Mouse (Mus musculus) bone marrow, adult 2 months (tissue): ENCODE results near the gene Cenpm. TPM values are rescaled to one million over a fixed set of nuclear protein-coding genes. Genes with fewer than 3 reads are reported as not detected.

Source experiments
- H3K27ac ChIP-seq: fragments of 200-500 bp; 2 replicates; pipeline ENCODE4 v1.5.1; 2012; ENCODE audit warnings: low read depth, mild to moderate bottlenecking, control low read depth, inconsistent platforms, low read length; ENCODE audit not compliant: control insufficient read depth, poor library complexity, insufficient read depth
- H3K4me1 ChIP-seq: fragments of 200-500 bp; 2 replicates; pipeline ENCODE4 v1.6.1; 2011; ENCODE audit warnings: low read length; ENCODE audit not compliant: control insufficient read depth, insufficient read depth
- H3K4me3 ChIP-seq: fragments of 200-500 bp; replicated peaks from 2 replicates; pipeline ENCODE3; 2011; ENCODE audit warnings: mild to moderate bottlenecking, low read depth, low read length, control low read depth; ENCODE audit not compliant: control insufficient read depth
- CTCF ChIP-seq: fragments of 200-500 bp; IDR thresholded peaks from 2 replicates; pipeline ENCODE4 v1.5.1; 2011; ENCODE audit warnings: low read length, control low read depth; ENCODE audit not compliant: control insufficient read depth, insufficient read depth
- POLR2A ChIP-seq: fragments of 200-500 bp; IDR thresholded peaks from 2 replicates; pipeline ENCODE4 v1.6.1; 2011; ENCODE audit warnings: low read depth, mild to moderate bottlenecking, control low read depth, low read length, borderline replicate concordance; ENCODE audit not compliant: control insufficient read depth
- WGBS: fragments of 180-500 bp; shearing (Covaris S2); methylation state at CpG from one replicate; pipeline ENCODE4 v1.1.7; 2018; 5-methylcytosine and 5-hydroxymethylcytosine counted together
- polyA plus RNA-seq: library from polyadenylated mRNA; stranded (reverse); fragments of >200 nt; gene quantifications from 2 replicates; pipeline ENCODE4 v1.2.4, GENCODE M21; 2011; ENCODE audit warnings: low replicate concordance; ENCODE audit not compliant: missing spikeins, insufficient read depth, insufficient read length

Cenpm gene
- polyA plus RNA-seq, 1 experiment = 21.2 TPM

GRCm38 (mm10) chr15:82202086-82202485, 42.5 kb downstream of the Cenpm start:
- Histone ChIP-seq H3K27ac (no peak overlapping the region), H3K4me1 (peaks cover 4% of the 10 kb centered on the region; the same call in 1 of the 2 replicates), H3K4me3 (no peak overlapping the region)
- 68% methylated on average over 6 of the region's 6 CpGs for WGBS
- TF ChIP-seq POLR2A = no peak
- no peak for TF ChIP-seq CTCF

- Histone ChIP-seq H3K27ac (no peak overlapping the region), H3K4me1 (peaks cover 4% of the 10 kb centered on the region; the same call in 1 of the 2 replicates), H3K4me3 (no peak overlapping the region)
- 54% methylated on average over 12 of the region's 12 CpGs for WGBS
- TF ChIP-seq POLR2A (no peak), CTCF (no peak)
These were observed 45.0 kb downstream of the Cenpm start for GRCm38 (mm10) chr15:82199546-82199945.

GRCm38 (mm10) chr15:82198342-82198741, 46.2 kb downstream of the Cenpm start:
- TF ChIP-seq POLR2A = no peak
- no peak for TF ChIP-seq CTCF
- no peak overlapping the region for H3K27ac ChIP-seq
- WGBS = 24% methylated on average over 7 of the region's 7 CpGs
- peaks cover 4% of the 10 kb centered on the region; the same call in 1 of the 2 replicates for H3K4me1 ChIP-seq
- H3K4me3 ChIP-seq = no peak overlapping the region

GRCm38 (mm10) chr15:82197937-82198336, 46.6 kb downstream of the Cenpm start:
- no peak overlapping the region for H3K27ac ChIP-seq
- WGBS = 29% methylated on average over 11 of the region's 11 CpGs
- peaks cover 4% of the 10 kb centered on the region; the same call in 1 of the 2 replicates for H3K4me1 ChIP-seq
- TF ChIP-seq CTCF (no peak), POLR2A (no peak)
- no peak overlapping the region for H3K4me3 ChIP-seq

GRCm38 (mm10) chr15:82197246-82197750, 47.2 kb downstream of the Cenpm start:
- TF ChIP-seq POLR2A (no peak), CTCF (no peak)
- Histone ChIP-seq H3K4me1 (peaks cover 4% of the 10 kb centered on the region; the same call in 1 of the 2 replicates), H3K4me3 (no peak overlapping the region), H3K27ac (no peak overlapping the region)
- 36% methylated on average over 10 of the region's 10 CpGs for WGBS

GRCm38 (mm10) chr15:82196300-82196699, 48.2 kb downstream of the Cenpm start:
- H3K4me3 ChIP-seq = no peak overlapping the region
- WGBS = 51% methylated on average over 12 of the region's 12 CpGs

GRCm38 (mm10) chr15:82192617-82193016, 51.9 kb downstream of the Cenpm start:
- H3K4me1 ChIP-seq = peaks cover 1% of the 10 kb centered on the region; the same call in 1 of the 2 replicates
- WGBS = 92% methylated on average over 8 of the region's 8 CpGs
- H3K27ac ChIP-seq = no peak overlapping the region
- no peak overlapping the region for H3K4me3 ChIP-seq
- TF ChIP-seq CTCF (no peak), POLR2A (no peak)

More at GRCm38 (mm10) chr15:82196300-82196699, 48.2 kb downstream of the Cenpm start:
- H3K27ac ChIP-seq = no peak overlapping the region
- TF ChIP-seq CTCF = no peak
- no peak for TF ChIP-seq POLR2A
- H3K4me1 ChIP-seq = peaks cover 4% of the 10 kb centered on the region; the same call in 1 of the 2 replicates

GRCm38 (mm10) chr15:82188481-82189240, 55.9 kb downstream of the Cenpm start:
- Histone ChIP-seq H3K27ac (no peak overlapping the region), H3K4me3 (no peak overlapping the region), H3K4me1 (peaks cover 14% of the 10 kb centered on the region)
- TF ChIP-seq CTCF (no peak), POLR2A (no peak)
- WGBS = 92% methylated on average over 10 of the region's 10 CpGs
